Mouse (Mus musculus) small intestine, adult 2 months (tissue): ENCODE data around the gene Ciao1. TPM values are rescaled to one million over a fixed set of nuclear protein-coding genes. Genes with fewer than 3 reads are reported as not detected.

Experiments used
- H3K27ac ChIP-seq: fragments of 200-500 bp; 2 replicates; pipeline ENCODE4 v1.5.1; 2012; ENCODE audit warnings: low read depth, low read length, control low read depth, inconsistent platforms; ENCODE audit not compliant: insufficient read depth
- H3K27me3 ChIP-seq: fragments of 200-500 bp; 2 replicates; pipeline ENCODE4 v1.6.1; 2012; ENCODE audit warnings: mild to moderate bottlenecking, moderate library complexity, low read length, inconsistent platforms; ENCODE audit not compliant: control insufficient read depth, insufficient read depth
- H3K36me3 ChIP-seq: fragments of 200-500 bp; 2 replicates; pipeline ENCODE4 v1.6.1; 2012; ENCODE audit warnings: mild to moderate bottlenecking, low read length, control low read depth, inconsistent platforms; ENCODE audit not compliant: control insufficient read depth, insufficient read depth
- H3K4me1 ChIP-seq: fragments of 200-500 bp; 2 replicates; pipeline ENCODE4 v1.6.1; 2012; ENCODE audit warnings: low read length, inconsistent platforms, mixed read lengths; ENCODE audit not compliant: control insufficient read depth, insufficient read depth, insufficient read length
- H3K4me3 ChIP-seq: fragments of 200-500 bp; 2 replicates; pipeline ENCODE4 v1.5.1; 2012; ENCODE audit warnings: low read depth, mild to moderate bottlenecking, control low read depth, inconsistent platforms, low read length, moderate library complexity
- CTCF ChIP-seq: fragments of 200-500 bp; IDR thresholded peaks from 2 replicates; pipeline ENCODE4 v1.5.1; 2012; ENCODE audit warnings: low read depth, mild to moderate bottlenecking, control low read depth, inconsistent platforms, low read length, moderate library complexity, mixed read lengths; ENCODE audit not compliant: insufficient replicate concordance, insufficient read length; ENCODE audit errors: extremely low read depth
- POLR2A ChIP-seq: fragments of 200-500 bp; IDR thresholded peaks from 2 replicates; pipeline ENCODE4 v1.6.1; 2012; ENCODE audit warnings: low read depth, mild to moderate bottlenecking, control low read depth, inconsistent platforms, low read length, moderate library complexity
- WGBS: fragments of 180-500 bp; shearing (Covaris S2); methylation state at CpG from one replicate; pipeline ENCODE4 v1.1.7; 2018; 5-methylcytosine and 5-hydroxymethylcytosine counted together
- polyA plus RNA-seq: library from polyadenylated mRNA; depleted of rRNA; stranded (reverse); fragments of >200 nt; gene quantifications from 2 replicates; pipeline ENCODE4 v1.2.3, GENCODE M21; 2012; rRNA removed

The Ciao1 gene
- 19.2 and 35.1 TPM in 2 replicates for polyA plus RNA-seq

DNA sequence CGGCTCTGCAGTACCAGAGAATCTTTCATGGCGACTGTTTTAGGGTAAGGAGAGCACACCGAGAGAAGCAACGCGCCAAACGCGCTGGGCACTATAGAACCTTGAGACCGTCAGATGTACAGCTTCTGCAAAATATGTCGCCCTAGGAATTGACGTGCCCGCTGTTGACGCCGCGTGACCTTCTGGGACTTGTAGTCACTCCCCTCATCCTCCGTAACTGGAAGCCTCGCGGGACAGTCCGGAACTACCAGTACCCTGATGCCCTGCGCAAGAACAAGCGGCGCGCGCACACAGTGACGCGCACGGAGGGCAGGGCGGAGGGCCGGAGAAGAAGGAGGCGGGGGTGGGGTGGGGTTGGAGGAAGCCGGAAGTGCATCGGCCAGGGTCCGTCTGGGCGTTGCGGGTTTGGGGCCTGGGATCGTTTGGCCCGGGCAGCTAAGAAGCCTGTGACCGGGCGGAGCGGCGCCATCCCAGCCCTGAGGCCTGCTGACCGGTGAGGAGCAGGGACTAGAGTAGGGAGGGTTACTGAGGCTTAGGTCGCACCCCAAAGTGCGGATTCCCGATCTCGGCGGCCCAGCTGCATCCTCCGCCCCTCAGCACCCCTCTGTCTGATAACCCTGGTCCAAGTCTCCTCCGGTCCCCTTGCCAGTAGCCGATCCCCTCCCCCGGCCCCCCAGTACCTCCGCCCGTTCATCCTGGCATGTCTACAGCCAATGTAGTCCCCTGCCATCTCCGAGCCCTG, at the start of gene Ciao1, which contains the start of gene Tmem127:
TSS of gene Ciao1 (minus strand) at position 225 of the 742 bp plus-strand sequence.
TSS of gene Tmem127 (plus strand) at position 317 of the 742 bp plus-strand sequence.
- peak within 1 kb of the TSS; percentile 47 for H3K27ac ChIP-seq
- TF ChIP-seq POLR2A: peak; percentile 82; the same call in 1 of the 2 replicates
- no peak for TF ChIP-seq CTCF
- WGBS: 1% methylated on average over 53 of the region's 53 CpGs
- H3K27me3 ChIP-seq: no peaks in the 10 kb centered on the region
- peaks cover 11% of the 10 kb centered on the region for H3K4me1 ChIP-seq
- peak within 1 kb of the TSS; percentile 91 for H3K4me3 ChIP-seq
- peaks cover 23% of the 10 kb centered on the region for H3K36me3 ChIP-seq

DNA sequence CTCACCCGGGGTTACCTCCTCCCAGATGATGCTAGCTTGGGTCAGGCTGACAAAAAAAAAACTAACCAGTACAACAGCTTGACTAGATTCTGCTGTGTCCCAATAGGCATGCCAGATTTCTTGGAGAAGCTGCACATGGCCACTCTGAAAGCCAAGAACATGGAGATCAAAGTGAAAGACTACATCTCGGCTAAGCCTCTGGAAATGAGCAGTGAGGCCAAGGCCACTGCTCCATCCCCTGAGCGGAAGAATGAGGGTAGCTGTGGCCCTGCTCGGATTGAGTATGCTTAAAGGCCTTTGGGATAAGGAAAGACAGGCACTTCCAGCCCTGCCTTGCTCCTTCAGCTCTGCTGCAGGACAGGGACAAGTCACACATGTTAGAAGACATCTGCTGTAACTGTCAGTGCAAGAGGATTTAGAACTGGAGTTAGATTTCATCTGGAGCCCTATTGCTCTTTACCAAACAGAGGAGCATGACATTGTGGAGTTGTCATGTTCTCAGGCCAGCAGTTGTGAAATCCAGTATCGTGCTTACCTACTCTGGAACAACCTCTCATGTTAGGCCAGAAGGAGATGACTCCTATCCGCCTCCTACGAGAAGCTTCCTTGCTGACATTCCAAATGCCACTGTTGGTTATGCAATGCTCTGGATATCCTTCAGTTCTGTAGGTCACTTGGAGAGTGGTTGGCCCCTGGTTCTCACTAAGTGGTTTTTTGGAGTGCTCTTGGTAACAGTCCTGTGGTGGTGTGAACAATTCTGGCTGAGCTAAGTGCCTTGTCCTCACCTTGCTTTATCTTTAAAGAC, 49.6 kb upstream of the Ciao1 start:
- H3K36me3 ChIP-seq: peaks cover 60% of the 10 kb centered on the region
- 91% methylated on average over 7 of the region's 7 CpGs for WGBS
- no peak overlapping the region for H3K27ac ChIP-seq
- H3K4me3 ChIP-seq: no peak overlapping the region
- H3K4me1 ChIP-seq: no peaks in the 10 kb centered on the region
- no peak for TF ChIP-seq POLR2A
- TF ChIP-seq CTCF: no peak
- H3K27me3 ChIP-seq: no peaks in the 10 kb centered on the region

DNA sequence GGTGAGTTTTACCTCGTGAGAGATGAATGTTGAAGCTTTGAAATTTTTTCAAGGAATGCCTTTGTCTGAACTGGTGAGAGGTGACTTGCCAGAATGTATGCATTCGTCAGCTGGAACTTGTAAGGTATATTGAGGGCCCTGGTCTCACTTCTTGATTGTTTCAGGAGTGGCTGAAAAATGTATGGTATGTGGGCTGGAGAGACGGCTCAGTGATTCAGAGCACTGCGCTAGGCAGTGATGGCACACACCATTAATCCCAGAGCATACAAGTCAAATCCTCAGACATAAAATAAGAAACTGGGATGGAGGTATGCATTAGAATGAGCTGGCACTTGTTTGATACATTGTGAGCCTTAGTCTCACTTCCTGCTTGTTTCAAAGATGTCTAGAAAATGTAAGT, 44.6 kb upstream of the Ciao1 start:
- TF ChIP-seq CTCF (no peak), POLR2A (no peak)
- peaks cover 59% of the 10 kb centered on the region for H3K36me3 ChIP-seq
- 84% methylated on average over 4 of the region's 4 CpGs for WGBS
- no peaks in the 10 kb centered on the region for H3K27me3 ChIP-seq
- no peak overlapping the region for H3K27ac ChIP-seq
- no peak overlapping the region for H3K4me3 ChIP-seq
- no peaks in the 10 kb centered on the region for H3K4me1 ChIP-seq

- Histone ChIP-seq H3K4me3 (no peak overlapping the region), H3K36me3 (no peaks in the 10 kb centered on the region), H3K27me3 (no peaks in the 10 kb centered on the region), H3K4me1 (no peaks in the 10 kb centered on the region; the same call in 1 of the 2 replicates), H3K27ac (no peak overlapping the region)
- TF ChIP-seq CTCF: no peak
- no peak for TF ChIP-seq POLR2A
Observed at GRCm38 (mm10) chr2:127278162-127278561, 30.5 kb upstream of the Ciao1 start.

GRCm38 (mm10) chr2:127275551-127276320, 28.1 kb upstream of the Ciao1 start:
- Histone ChIP-seq H3K4me3 (no peak overlapping the region), H3K27ac (no peak overlapping the region), H3K27me3 (no peaks in the 10 kb centered on the region), H3K4me1 (peaks cover 5% of the 10 kb centered on the region), H3K36me3 (peaks cover 2% of the 10 kb centered on the region; the same call in 1 of the 2 replicates)
- 39% methylated on average over 5 of the region's 5 CpGs for WGBS
- no peak for TF ChIP-seq CTCF
- no peak for TF ChIP-seq POLR2A

DNA sequence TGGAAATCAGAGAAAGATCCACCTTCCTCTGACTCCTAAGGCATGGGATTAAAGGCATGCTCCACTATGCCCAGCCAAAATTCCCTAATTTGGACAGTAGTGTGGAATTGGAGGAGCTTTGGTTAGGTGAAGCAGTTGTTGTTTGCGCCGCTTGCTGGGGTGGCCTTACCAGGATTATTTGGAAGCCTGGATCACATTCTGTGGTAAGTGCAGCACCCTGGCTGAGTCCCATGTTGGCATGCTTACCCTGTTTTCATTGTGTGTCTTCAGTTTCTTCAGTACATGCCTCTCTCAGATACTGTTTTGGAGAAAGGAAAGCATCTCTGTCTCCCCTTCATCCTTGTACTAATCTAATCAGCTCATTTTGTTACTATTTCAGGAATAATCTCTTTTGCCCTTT, 27.0 kb upstream of the Ciao1 start:
- no peaks in the 10 kb centered on the region for H3K27me3 ChIP-seq
- H3K4me1 ChIP-seq: peaks cover 5% of the 10 kb centered on the region
- H3K4me3 ChIP-seq: no peak overlapping the region
- peaks cover 2% of the 10 kb centered on the region; the same call in 1 of the 2 replicates for H3K36me3 ChIP-seq
- TF ChIP-seq POLR2A (no peak), CTCF (no peak)
- WGBS: 88% methylated on average over 2 of the region's 2 CpGs
- no peak overlapping the region for H3K27ac ChIP-seq
